Mouse (Mus musculus) cerebellum, adult 2 months (tissue): ENCODE data around the gene Syt17.

ENCODE experiments used
- CTCF ChIP-seq: fragments of 200-500 bp; IDR thresholded peaks from 2 replicates; pipeline ENCODE4 v1.5.1; 2011; ENCODE audit warnings: low read depth, mild to moderate bottlenecking, control low read depth, low read length, moderate library complexity, borderline replicate concordance; ENCODE audit not compliant: insufficient read depth
- POLR2A ChIP-seq: fragments of 200-500 bp; IDR thresholded peaks from 2 replicates; pipeline ENCODE4 v1.6.1; 2011; ENCODE audit warnings: low read length, control low read depth, borderline replicate concordance; ENCODE audit not compliant: insufficient read depth

DNA sequence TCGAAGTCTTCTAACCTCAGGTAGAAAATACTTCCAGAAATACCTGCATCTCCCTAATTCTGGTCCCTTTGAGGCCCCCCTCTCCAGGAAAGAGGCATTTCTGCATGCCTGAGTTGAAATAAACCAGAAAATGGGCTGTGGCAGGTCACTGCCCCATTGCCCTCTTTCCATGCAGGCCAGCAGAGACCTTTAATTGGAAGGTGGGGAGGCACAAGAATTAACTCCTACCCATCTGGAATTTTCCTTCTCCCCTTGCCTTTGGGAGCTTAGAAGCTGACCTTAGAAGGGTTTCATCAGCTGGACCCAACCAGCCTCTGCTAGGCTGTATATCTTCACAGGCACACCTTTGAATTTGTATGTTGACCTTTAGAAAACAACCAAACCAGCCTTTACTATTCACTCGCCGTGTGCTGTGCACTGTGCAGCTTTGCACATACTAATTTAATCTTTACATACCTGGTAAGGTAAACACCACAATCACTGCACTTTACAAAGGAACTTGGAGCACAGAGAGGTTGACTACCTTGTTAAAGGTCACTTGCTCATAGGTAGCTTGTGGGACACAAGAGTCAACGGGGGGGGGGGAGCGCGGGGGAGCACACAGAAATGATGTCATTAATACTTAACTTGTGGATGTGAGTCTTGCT lies 84.3 kb downstream of the Syt17 start:
- TF ChIP-seq CTCF (no peak), POLR2A (no peak)
